Mouse (Mus musculus): ENCODE measurements around the gene Vkorc1.
A peak's percentile ranks its signal among the peaks of the same experiment; 100 is the strongest.

The Vkorc1 gene

DNA sequence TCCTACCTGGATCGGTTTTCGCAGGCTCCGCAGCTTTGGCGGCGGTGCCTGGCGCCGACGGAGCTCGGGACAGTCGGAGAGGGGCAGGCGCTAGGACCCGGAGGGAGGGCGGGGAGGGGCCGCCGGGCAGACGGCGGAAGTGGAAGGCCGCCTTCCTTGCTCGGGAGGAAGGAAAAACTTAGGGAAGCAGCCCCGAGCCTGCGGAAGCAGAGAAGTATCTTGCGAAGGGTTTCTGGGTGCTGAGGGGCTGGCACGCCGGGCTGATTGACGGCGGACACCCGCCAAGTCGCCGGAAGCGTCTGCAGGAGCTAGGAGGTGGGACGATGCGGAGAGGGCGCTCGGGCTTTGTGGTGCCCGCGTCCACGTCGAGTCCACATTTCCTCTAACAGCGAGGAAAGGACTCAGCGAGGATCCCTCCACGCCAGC is 19.4 kb downstream of the Vkorc1 start, which contains the start of gene Zfp646:
Gene Zfp646, plus strand, starts transcription at position 181 of the 426 bp plus-strand sequence.
- DNase-seq (ENCODE audit: low read depth): peak; percentile 90

DNA sequence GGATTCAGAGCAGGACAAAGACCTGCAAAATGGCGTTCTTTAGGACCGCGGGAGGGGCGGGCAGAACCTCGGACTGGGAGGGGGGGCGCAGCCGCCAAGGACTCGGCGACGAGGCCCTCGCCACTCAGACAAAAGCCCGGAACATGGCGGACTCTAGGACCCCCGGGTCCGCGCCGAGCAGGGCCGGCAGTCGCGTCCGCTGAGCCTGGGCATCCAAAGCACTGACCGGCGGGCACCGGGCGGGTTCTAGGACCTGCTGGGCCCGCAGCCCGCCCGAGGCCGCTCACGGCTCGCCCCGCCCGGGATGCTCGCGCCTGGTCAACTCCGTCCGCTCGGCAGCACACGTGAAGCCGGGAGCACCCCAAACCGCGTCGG is 19.8 kb downstream of the Vkorc1 start:
- peak; percentile 89 for DNase-seq (ENCODE audit: low read depth)

DNA sequence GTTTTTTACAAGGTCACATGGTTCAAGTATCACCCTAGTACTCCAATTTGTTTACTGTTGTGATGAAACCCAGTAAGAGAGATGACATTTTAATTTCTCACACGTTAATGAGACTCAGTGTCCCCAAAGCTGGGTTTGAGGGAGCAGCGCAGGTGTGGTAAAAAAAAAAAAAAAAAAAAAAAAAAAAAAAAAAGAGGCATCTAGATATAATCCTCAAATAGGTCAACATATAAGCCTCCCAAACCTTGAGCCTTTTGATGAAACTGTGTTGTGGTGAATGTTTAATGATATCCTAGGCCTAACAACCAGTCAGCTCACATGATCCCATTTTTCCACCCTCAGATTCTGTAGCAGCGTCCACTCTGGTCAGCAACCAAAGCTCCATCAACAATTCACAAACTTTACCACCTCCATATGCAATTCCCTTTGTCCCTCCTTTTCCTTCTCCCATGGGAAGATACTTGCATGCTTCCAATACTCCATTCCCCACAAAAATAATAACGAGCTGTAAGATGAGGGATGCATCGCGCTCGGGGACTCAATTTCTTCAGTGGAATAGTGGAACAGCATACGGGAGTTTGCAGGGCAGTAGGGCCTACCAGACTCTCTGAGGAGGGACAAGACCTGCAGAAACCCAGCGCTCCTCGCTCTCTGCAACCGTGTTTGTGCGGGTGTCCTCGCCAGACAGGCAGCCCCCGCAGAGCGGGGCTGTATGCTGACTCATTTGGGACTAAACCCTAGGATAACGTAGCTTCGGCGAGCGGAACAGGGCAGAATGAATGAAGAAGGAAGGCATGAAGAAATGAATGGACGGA is 20.4 kb downstream of the Vkorc1 start:
- no peak for DNase-seq (ENCODE audit: low read depth)

DNA sequence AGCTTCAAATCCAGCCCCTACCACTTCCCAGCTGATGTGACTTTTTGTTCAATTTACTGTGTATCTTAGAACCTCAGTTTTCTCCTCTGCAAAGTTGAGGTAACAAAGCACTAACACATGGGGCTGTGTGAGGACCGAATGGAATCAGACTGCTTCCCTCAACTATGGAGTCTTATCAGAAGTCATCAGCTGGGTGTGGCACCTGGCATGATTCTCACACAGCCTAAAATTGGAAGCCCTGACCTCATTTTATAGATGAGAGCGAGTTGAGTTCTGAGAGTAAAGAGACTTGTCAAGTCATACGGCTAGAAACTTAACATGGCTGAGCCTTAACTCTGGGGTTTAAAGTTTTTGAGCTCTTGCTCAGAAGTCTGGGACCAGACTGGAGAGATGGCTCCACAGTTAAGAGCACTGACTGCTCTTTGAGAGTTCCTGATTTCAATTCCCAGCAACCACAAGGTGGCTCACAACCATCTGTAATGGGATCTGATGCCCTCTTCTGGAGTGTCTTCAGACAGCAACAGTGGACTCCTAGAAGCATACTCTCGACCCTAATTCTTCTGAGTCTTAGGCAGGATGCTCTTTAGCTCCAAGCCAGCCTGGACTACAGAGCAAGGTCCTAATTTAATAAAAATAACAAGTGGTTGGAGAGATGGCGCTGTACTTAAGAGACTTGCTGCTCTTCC is 25.1 kb downstream of the Vkorc1 start:
- peak; percentile 31 for DNase-seq (ENCODE audit: low read depth)

GRCm38 (mm10) chr7:127869149-127869810 is 26.1 kb downstream of the Vkorc1 start:
- no peak for DNase-seq (ENCODE audit: low read depth)

GRCm38 (mm10) chr7:127867641-127868040 is 27.8 kb downstream of the Vkorc1 start:
- DNase-seq (ENCODE audit: low read depth): no peak

DNA sequence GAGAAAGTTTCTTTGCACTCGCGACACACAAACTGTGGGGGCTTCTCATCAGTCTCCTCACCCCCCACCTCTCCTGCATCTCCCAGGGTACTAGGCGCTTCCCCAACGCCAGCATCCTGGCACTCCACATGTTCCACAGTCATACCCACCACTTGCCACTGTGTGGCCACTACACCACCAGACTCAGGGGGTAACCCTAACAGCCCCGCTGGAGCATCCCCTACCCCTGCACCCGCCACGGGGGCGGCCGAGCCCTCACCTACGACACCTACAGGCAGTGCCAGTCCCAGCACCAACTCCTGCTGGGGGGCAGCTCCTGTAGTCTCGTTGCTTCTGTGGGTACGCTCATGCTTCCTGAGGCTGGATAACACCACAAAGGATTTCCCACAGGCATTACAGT is 29.0 kb downstream of the Vkorc1 start:
- no peak for DNase-seq (ENCODE audit: low read depth)

- no peak for DNase-seq (ENCODE audit: low read depth)
Measured at GRCm38 (mm10) chr7:127858258-127858657, 37.2 kb downstream of the Vkorc1 start.

- DNase-seq (ENCODE audit: low read depth): no peak
Measured at GRCm38 (mm10) chr7:127850906-127851305, 44.5 kb downstream of the Vkorc1 start.

DNA sequence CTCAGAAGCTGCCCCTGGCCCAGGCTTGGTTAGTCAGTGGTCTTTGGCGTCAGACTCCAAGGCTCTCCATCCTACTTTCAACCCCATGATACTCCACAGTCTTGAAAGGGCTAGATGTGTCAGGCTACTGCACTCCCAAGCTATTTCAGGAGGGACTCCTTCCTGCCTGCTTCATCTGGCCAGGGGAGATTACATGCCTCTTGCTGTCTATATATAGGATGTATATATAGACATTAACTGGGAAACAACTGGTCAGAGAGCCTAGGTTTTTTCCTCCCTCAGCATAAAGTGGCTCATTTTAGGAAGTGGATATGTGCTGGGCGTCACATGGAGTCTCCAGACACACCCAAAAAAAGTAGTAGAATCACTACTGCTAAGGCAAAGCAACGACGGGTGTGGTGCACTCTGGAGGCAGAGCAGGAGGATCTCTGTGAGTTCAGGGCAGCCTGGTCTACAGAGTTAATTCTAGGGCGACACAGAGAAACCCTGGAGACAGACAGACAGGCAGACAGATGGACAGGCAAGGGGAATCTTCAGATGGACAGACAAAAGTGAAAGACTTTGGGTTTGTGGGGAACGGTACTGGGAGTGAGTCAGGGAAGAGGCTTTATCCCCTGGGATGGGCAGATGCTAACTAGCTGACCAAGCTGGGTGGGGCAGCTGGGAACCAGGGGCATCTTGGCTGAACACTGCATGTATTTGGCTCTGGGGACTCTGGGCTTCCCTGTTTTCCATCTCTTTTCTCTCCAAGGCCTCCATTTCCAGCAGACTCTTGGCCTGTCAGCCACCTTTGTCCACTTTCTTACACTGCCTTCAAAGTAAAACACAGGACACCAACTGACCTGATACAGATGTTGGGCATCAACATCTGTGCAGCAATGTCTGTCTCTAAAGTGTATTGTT is 45.2 kb downstream of the Vkorc1 start:
- no peak for DNase-seq (ENCODE audit: low read depth)

Data from induced T-regulatory cell, adult 2 months (primary cell).